Mouse (Mus musculus) embryonic facial prominence, embryonic 15.5 days (tissue): ENCODE measurements around the gene Vmn1r39. TPM values are rescaled to one million over a fixed set of nuclear protein-coding genes. Genes with fewer than 3 reads are reported as not detected.
"Not testable (repeated sequence)": the region's sequence is repeated elsewhere in the genome, so short reads cannot be mapped to it uniquely, and the experiment has no call there.

Experiments used
- ATAC-seq: fragments of 200-750 bp; cut with Nextera tagmentation; 2 replicates; pipeline ENCODE4 v1.8.0; 2017; ENCODE audit warnings: low read depth, moderate TSS enrichment; ENCODE audit not compliant: insufficient number of reproducible peaks, low FRiP score, low TSS enrichment
- H3K27ac ChIP-seq: fragments of 300-500 bp; sonication (generic); replicated peaks from 2 replicates; pipeline ENCODE4 v1.5.1; 2015; ENCODE audit warnings: mild to moderate bottlenecking, inconsistent platforms
- H3K27me3 ChIP-seq: fragments of 300-500 bp; sonication (generic); 2 replicates; pipeline ENCODE4 v1.6.1; 2015; ENCODE audit warnings: inconsistent platforms
- H3K36me3 ChIP-seq: fragments of 300-500 bp; sonication (generic); 2 replicates; pipeline ENCODE4 v1.6.1; 2015; ENCODE audit warnings: mild to moderate bottlenecking, inconsistent platforms
- H3K4me1 ChIP-seq: fragments of 300-500 bp; sonication (generic); 2 replicates; pipeline ENCODE4 v1.6.1; 2015; ENCODE audit warnings: inconsistent platforms
- H3K4me2 ChIP-seq: fragments of 300-500 bp; sonication (generic); replicated peaks from 2 replicates; pipeline ENCODE4 v1.6.1; 2015; ENCODE audit warnings: mild to moderate bottlenecking, inconsistent platforms
- H3K4me3 ChIP-seq: fragments of 300-500 bp; sonication (generic); replicated peaks from 2 replicates; pipeline ENCODE4 v1.5.1; 2015; ENCODE audit warnings: mild to moderate bottlenecking, inconsistent platforms
- H3K9ac ChIP-seq: fragments of 300-500 bp; sonication (generic); 2 replicates; pipeline ENCODE4 v1.6.1; 2015; ENCODE audit warnings: inconsistent platforms
- H3K9me3 ChIP-seq: fragments of 300-500 bp; sonication (generic); replicated peaks from 2 replicates; pipeline ENCODE4 v1.6.1; 2016; ENCODE audit warnings: inconsistent platforms
- WGBS: fragments of 180-500 bp; shearing (Covaris S2); methylation state at CpG from one replicate; pipeline ENCODE4 v1.1.7; 2015; 5-methylcytosine and 5-hydroxymethylcytosine counted together
- polyA plus RNA-seq: library from polyadenylated mRNA; unstranded; fragments of >200 nt; fragmentation: Nextera tagmentation; extraction: Ambion mirVana; gene quantifications from 2 replicates; pipeline ENCODE4 v1.2.1, GENCODE M21; 2015

The Vmn1r39 gene
- polyA plus RNA-seq = not detected in 2 replicates

- H3K9me3 ChIP-seq = no peaks in the 10 kb centered on the region
- H3K27me3 ChIP-seq = no peaks in the 10 kb centered on the region
- no peak within 1 kb of the TSS for H3K27ac ChIP-seq
- no peak within 1 kb of the TSS for H3K4me2 ChIP-seq
- no peaks in the 10 kb centered on the region for H3K4me1 ChIP-seq
- H3K9ac ChIP-seq = no peak within 1 kb of the TSS
- WGBS = 80% methylated on average over 2 of the region's 2 CpGs
- ATAC-seq = no peak
- H3K4me3 ChIP-seq = no peak within 1 kb of the TSS
- H3K36me3 ChIP-seq = no peaks in the 10 kb centered on the region
Measured at GRCm38 (mm10) chr6:66810509-66810908, at the start of gene Vmn1r39. TSS of gene Vmn1r39 (minus strand) at chr6:66810609.

DNA sequence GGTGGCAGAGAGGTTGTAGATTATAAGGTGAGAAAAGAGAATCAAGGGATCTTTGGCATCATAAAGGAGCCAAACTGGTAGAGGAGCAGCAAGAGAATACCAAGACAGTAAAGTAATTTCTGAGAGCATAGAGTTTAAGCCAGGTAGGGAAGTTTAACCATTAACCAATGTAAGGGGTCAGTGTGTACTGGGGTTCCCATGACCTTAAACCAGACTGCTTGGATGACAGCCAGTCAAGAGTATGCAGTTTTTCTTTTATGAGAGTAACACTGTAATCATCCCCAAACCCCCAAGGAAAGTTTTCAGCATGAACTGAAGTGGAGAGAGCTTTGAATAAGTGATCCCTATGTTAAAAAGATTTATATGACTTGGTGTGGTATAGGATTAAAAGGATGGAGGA, 49.0 kb upstream of the Vmn1r39 start:
- no peak for ATAC-seq
- no peaks in the 10 kb centered on the region for H3K36me3 ChIP-seq

GRCm38 (mm10) chr6:66858356-66858755, 47.9 kb upstream of the Vmn1r39 start:
- WGBS = 66% methylated on average over 1 of the region's 1 CpGs
- Histone ChIP-seq H3K9me3 (no peaks in the 10 kb centered on the region), H3K9ac (no peak overlapping the region), H3K4me1 (no peaks in the 10 kb centered on the region), H3K27ac (no peak overlapping the region), H3K27me3 (no peaks in the 10 kb centered on the region), H3K4me2 (no peak overlapping the region), H3K4me3 (no peak overlapping the region), H3K36me3 (no peaks in the 10 kb centered on the region)
- ATAC-seq = no peak

More for the DNA sequence above, 49.0 kb upstream of the Vmn1r39 start:
- no peaks in the 10 kb centered on the region for H3K9me3 ChIP-seq
- H3K27me3 ChIP-seq = no peaks in the 10 kb centered on the region
- H3K9ac ChIP-seq = no peak overlapping the region
- no peak overlapping the region for H3K4me3 ChIP-seq
- H3K4me2 ChIP-seq = no peak overlapping the region
- no peaks in the 10 kb centered on the region for H3K4me1 ChIP-seq
- H3K27ac ChIP-seq = no peak overlapping the region

- Histone ChIP-seq H3K36me3 (no peaks in the 10 kb centered on the region), H3K4me1 (no peaks in the 10 kb centered on the region), H3K4me3 (no peak overlapping the region), H3K4me2 (no peak overlapping the region), H3K27ac (no peak overlapping the region), H3K9me3 (no peaks in the 10 kb centered on the region), H3K27me3 (no peaks in the 10 kb centered on the region), H3K9ac (no peak overlapping the region)
- no peak for ATAC-seq
Measured at GRCm38 (mm10) chr6:66856236-66856635, 45.8 kb upstream of the Vmn1r39 start.

GRCm38 (mm10) chr6:66848936-66849335, 38.5 kb upstream of the Vmn1r39 start:
- Histone ChIP-seq H3K27ac (no peak overlapping the region), H3K27me3 (no peaks in the 10 kb centered on the region), H3K9ac (no peak overlapping the region), H3K4me1 (no peaks in the 10 kb centered on the region), H3K9me3 (no peaks in the 10 kb centered on the region), H3K36me3 (no peaks in the 10 kb centered on the region), H3K4me2 (no peak overlapping the region), H3K4me3 (no peak overlapping the region)
- 14% methylated on average over 4 of the region's 4 CpGs for WGBS
- ATAC-seq = no peak

DNA sequence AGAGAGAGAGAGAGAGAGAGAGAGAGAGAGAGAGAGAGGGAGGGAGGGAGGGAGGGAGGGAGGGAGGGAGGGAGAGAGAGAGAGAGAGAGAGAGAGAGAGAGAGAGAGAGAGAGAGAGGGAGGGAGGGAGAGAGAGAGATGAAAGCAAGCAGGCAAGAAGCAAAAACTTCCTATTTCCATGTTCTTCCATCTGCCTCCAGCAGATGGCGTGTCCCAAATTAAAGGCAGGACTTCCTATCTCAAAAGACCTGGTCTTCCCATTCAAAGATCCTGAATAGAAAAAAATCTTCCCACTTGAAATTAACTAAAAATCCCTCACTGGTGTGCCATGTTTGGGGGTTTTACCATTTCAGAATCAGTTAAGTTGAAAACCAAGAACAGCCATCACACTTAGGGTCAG, 30.2 kb upstream of the Vmn1r39 start:
- not testable (repeated sequence) for ATAC-seq, H3K4me1 ChIP-seq, H3K9me3 ChIP-seq, H3K36me3 ChIP-seq, H3K27me3 ChIP-seq, H3K4me3 ChIP-seq, H3K9ac ChIP-seq, H3K27ac ChIP-seq, H3K4me2 ChIP-seq
- 0% methylated on average over 1 of the region's 1 CpGs for WGBS

- ATAC-seq = no peak
- Histone ChIP-seq H3K4me2 (no peak overlapping the region), H3K4me3 (no peak overlapping the region), H3K9me3 (no peaks in the 10 kb centered on the region), H3K9ac (no peak overlapping the region), H3K27me3 (no peaks in the 10 kb centered on the region), H3K4me1 (no peaks in the 10 kb centered on the region), H3K27ac (no peak overlapping the region), H3K36me3 (no peaks in the 10 kb centered on the region)
Measured at GRCm38 (mm10) chr6:66836932-66837331, 26.5 kb upstream of the Vmn1r39 start.

DNA sequence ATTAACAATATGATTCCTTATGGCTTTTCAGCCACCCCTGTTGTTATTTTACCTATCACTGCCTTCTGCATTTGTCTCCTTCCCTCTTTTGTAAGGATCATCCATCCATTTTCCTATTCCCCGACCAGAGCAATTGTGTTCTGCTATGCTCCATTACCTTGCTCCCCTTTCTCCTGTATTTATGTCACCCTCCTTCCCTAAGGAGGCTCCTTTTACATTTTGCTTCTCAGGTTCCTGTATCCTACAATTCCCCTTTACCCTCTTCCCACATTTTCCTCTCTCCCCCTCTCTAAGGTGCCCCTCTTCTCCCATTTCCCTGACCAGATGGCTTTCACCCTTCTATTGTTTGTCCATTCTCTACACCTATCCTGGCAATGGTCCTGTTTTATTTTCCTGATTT, 4.1 kb downstream of the Vmn1r39 start:
- Histone ChIP-seq H3K9me3 (no peaks in the 10 kb centered on the region), H3K27me3 (no peaks in the 10 kb centered on the region), H3K4me1 (no peaks in the 10 kb centered on the region), H3K27ac (no peak overlapping the region), H3K36me3 (no peaks in the 10 kb centered on the region), H3K4me3 (no peak overlapping the region), H3K4me2 (no peak overlapping the region), H3K9ac (no peak overlapping the region)
- WGBS = 62% methylated on average over 1 of the region's 1 CpGs
- ATAC-seq = no peak

- H3K9me3 ChIP-seq = no peaks in the 10 kb centered on the region
- no peak overlapping the region for H3K27ac ChIP-seq
- ATAC-seq = no peak
- no peak overlapping the region for H3K4me3 ChIP-seq
- no peaks in the 10 kb centered on the region for H3K36me3 ChIP-seq
- no peaks in the 10 kb centered on the region for H3K4me1 ChIP-seq
- WGBS = 76% methylated on average over 3 of the region's 3 CpGs
- H3K4me2 ChIP-seq = no peak overlapping the region
- H3K9ac ChIP-seq = no peak overlapping the region
- no peaks in the 10 kb centered on the region for H3K27me3 ChIP-seq
Measured at GRCm38 (mm10) chr6:66805713-66806112, 4.7 kb downstream of the Vmn1r39 start.

GRCm38 (mm10) chr6:66782527-66782926, 27.9 kb downstream of the Vmn1r39 start, which contains the start of gene Vmn1r38:
TSS of gene Vmn1r38 (minus strand) at chr6:66782627.
- not testable (repeated sequence) for H3K36me3 ChIP-seq, H3K4me3 ChIP-seq, ATAC-seq, H3K4me1 ChIP-seq, H3K27ac ChIP-seq, H3K4me2 ChIP-seq, H3K9me3 ChIP-seq, H3K9ac ChIP-seq, H3K27me3 ChIP-seq
